Comparison of ENCODE assay signal across 16 mouse cellular contexts in the genomic region with DNA sequence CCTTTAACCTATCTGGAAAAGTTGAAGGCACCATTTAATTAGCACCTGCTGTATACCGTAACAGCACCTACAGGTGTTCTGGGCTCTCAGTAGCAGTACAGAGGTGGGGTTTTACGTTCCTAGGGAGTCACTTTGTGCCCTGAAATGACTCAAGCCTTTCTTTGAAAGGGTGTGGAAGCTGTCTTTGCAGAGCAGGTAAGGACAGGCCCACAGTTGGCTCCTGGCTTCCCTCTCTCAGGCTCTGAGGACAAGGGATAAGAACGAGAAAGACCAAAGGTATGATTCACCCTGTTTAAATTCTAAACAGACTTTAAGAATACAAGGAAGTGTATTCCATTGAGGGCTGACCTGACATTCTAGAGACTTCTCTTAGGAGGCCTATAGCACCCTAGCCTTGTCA. TPM values are rescaled to one million over a fixed set of nuclear protein-coding genes. Genes with fewer than 3 reads are reported as not detected.
DNase-seq lines count a peak whose midpoint lies in the region; ATAC-seq lines count a peak whose summit lies in the region.
"Had no signal": no experiment of that assay in that cellular context is flagged by ENCODE, and none has a peak within 500 bp of the region (broad histone marks: within the 10 kb centered on the region; RNA-seq: fewer than 3 reads in every experiment).

No protein-coding gene starts in this region.

- DNase-seq in cerebellum, adult 9-10 months, result peak; percentile 23
- DNase-seq in urinary bladder, postnatal 14 days (ENCODE audit: low spot score), result peak; percentile 57
- no peak for DNase-seq in urinary bladder, postnatal 4 days (ENCODE audit: low spot score in 2 of 2)
- no peak for DNase-seq in thymus, adult 18-20 months
- no peak for DNase-seq in right cerebral cortex, postnatal 10 days (ENCODE audit: low spot score in 2 of 2)
- DNase-seq: adrenal gland, postnatal 25 days; cerebellum, adult 9-11 months had no signal

- H3K4me2 ChIP-seq in stomach, embryonic 16.5 days (ENCODE audit: low read depth, low read length), result no peak overlapping the region
- H3K4me2 ChIP-seq: embryonic facial prominence, embryonic 12.5 days; forebrain, embryonic 12.5 days had no signal

- no peaks in the 10 kb centered on the region for H3K36me3 ChIP-seq in stomach, embryonic 16.5 days (ENCODE audit: control insufficient read depth, insufficient read depth, low read length)
- H3K36me3 ChIP-seq: embryonic facial prominence, embryonic 12.5 days; forebrain, embryonic 10.5 days; forebrain, embryonic 12.5 days had no signal

- peak overlapping the region; percentile 79 for H3K27ac ChIP-seq in stomach, embryonic 16.5 days (ENCODE audit: low read length)
- H3K27ac ChIP-seq: embryonic facial prominence, embryonic 12.5 days; forebrain, embryonic 10.5 days; forebrain, embryonic 12.5 days had no signal

- H3K4me1 ChIP-seq in stomach, embryonic 16.5 days (ENCODE audit: control insufficient read depth, insufficient read depth, low read length), result peaks cover 5% of the 10 kb centered on the region; the same call in 1 of the 2 replicates
- H3K4me1 ChIP-seq: embryonic facial prominence, embryonic 12.5 days had no signal

- ATAC-seq in cerebellum, adult (ENCODE audit: insufficient number of reproducible peaks, low FRiP score, low TSS enrichment), result no peak
- ATAC-seq in stomach, embryonic 16.5 days (ENCODE audit: insufficient read depth, low FRiP score), result peak; percentile 31; the same call in 1 of the 2 replicates
- ATAC-seq: forebrain, embryonic 14.5 days; forebrain, embryonic 16.5 days had no signal

- H3K27me3 ChIP-seq in stomach, embryonic 16.5 days (ENCODE audit: control insufficient read depth, insufficient read depth, low read length), result no peaks in the 10 kb centered on the region
- H3K27me3 ChIP-seq: CH12.LX; embryonic facial prominence, embryonic 12.5 days had no signal

- WGBS in stomach, embryonic 16.5 days, result 69% methylated on average over 3 of the region's 3 CpGs

- H3K4me3 ChIP-seq in stomach, embryonic 16.5 days (replicated peaks; ENCODE audit: low read length), result no peak overlapping the region
- H3K4me3 ChIP-seq: embryonic facial prominence, embryonic 12.5 days; erythroblast, embryonic 14.5 days; forebrain, embryonic 10.5 days; forebrain, embryonic 12.5 days had no signal

- no peaks in the 10 kb centered on the region for H3K9me3 ChIP-seq in stomach, embryonic 16.5 days (replicated peaks; ENCODE audit: control insufficient read depth, low read length)
- H3K9me3 ChIP-seq: embryonic facial prominence, embryonic 12.5 days; forebrain, embryonic 10.5 days; forebrain, embryonic 12.5 days had no signal

- H3K9ac ChIP-seq in stomach, embryonic 16.5 days (ENCODE audit: low read length), result no peak overlapping the region
- H3K9ac ChIP-seq: embryonic facial prominence, embryonic 12.5 days; forebrain, embryonic 12.5 days had no signal

RNA-seq across cellular contexts. Expression of gene Naa25, which starts 4.3 kb away (rescaled TPM):
- polyA plus RNA-seq in stomach, embryonic 16.5 days (2015; fragmentation: Nextera tagmentation; extraction: Ambion mirVana), result 43.4 and 45.8 TPM in 2 replicates

RNA-seq across cellular contexts. Expression of gene Trafd1, which starts 8.0 kb away (rescaled TPM):
- polyA plus RNA-seq in stomach, embryonic 16.5 days (2015; fragmentation: Nextera tagmentation; extraction: Ambion mirVana), result 74.7 and 77.1 TPM in 2 replicates

RNA-seq across cellular contexts. Expression of gene Tmem116, which starts 58.3 kb away (rescaled TPM):
- 3.5 and 4.5 TPM in 2 replicates for polyA plus RNA-seq in stomach, embryonic 16.5 days (2015; fragmentation: Nextera tagmentation; extraction: Ambion mirVana)

RNA-seq across cellular contexts. Expression of gene Erp29, which starts 58.9 kb away (rescaled TPM):
- 185 and 207 TPM in 2 replicates for polyA plus RNA-seq in stomach, embryonic 16.5 days (2015; fragmentation: Nextera tagmentation; extraction: Ambion mirVana)

Comparison
In these comparisons a context has a peak if more than half of its experiments do, and no peak if none do; other contexts are left out.
1. DNase-seq: peak in cerebellum, adult 9-10 months (single experiment) and urinary bladder, postnatal 14 days (single experiment); none in urinary bladder, postnatal 4 days (0 of 2), thymus, adult 18-20 months (0 of 2) and right cerebral cortex, postnatal 10 days (0 of 2).